Mouse (Mus musculus) heart, postnatal 36 days (tissue): ENCODE measurements at regions not wholly inside any gene's neighbourhood (a gene's known extent, or its start where the extent isn't known, plus 50 kb on each side); places are given as distances from the start of the nearest gene placed in this dataset.

Source experiments
- DNase-seq, 2 experiments: peaks; one replicate each; pipeline ENCODE4 v3.0.0; 2021 to 2022
- intact Hi-C: fragments of 180-260 bp; cut with DNase I; formaldehyde crosslinking; loops from one replicate; pipeline ENCODE4 v1.15.1; 2025

DNA sequence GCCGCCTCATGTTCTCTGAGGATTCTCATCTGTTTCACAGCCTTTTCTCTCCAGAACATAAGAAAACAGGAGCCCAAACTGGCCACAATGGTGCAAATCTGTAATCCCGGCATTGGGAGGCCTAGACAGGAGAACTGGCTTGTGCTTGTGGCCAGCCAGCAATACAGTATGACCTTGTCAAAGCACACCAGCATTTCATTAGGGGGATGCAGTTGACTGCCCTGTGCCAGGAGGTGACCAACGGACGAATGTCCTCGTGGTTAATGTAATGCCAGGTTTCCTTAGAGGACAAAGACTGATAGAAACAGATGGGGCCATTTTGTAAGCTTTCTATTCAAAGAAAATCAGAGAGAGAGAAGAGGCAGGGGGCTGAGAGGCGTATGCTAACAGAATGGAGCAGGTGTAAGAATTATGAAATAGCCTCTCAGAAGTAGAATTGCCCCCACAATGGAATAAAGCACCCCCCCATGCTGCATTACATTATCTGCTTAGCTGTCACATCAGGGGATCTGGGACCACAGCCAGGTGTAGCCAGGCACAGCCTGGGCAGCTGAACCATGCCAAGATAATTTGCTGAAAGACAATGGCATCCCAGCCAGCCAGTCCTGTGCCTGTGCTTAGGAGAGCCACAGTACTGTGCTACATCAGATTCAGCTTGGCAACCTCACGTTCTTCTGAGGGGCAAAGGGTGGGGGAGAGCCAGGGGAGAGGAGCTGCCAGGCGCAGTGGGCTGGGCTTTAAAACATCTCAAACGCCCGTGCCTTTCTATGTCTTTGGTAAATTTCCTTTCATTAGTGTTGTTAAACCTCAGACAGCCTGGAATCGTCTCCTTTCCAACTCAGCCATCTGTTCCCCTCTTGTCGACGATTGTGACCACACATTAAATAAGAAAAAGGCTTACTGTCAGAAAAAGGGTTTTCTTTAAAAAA, 167.9 kb downstream of the Gm19410 start:
- intact Hi-C loops: no loop called here
- no peak for DNase-seq

DNA sequence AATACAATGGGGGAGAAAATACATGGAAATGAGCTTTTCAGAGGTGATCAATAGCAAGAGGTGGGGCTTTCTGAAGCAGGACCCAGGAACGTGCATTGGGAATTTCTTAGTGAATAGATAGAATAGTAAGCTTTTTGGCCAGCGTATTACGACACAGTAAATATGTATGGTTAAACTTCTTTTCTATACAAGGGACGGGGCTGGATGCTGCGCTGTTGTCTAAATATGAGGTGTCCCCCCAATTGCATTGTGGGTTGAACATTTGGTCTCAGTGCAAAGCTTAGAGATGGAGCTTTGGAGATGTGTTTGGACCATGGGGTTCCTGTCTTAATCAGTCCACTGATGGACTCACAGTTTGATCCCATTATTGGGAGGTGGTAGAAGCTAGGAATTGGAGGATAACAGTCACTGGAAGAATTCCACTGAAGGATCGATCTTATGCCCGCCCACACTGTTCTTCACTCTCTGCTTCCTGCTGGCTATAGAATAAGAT, 168.6 kb downstream of the Gm19410 start:
- intact Hi-C loops: no loop called here
- DNase-seq: no peak

DNA sequence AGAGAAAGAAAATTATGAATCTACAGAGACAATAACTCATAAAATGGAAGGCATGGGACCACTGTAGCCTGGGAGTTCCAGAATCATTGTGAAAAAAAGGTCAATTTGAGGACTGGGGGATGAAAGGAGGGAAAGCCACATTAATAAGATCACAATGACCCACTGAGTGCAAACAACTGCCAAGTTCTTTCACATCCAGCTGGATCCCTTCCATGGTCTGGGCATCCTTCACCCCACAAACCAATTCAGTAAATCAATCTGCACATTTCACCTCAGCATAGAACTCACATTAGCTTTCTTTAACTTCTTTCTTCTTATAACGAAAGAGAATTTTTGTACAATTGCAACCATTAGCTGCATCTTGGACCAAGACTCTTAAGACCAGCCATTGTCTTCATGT, 169.4 kb downstream of the Gm19410 start:
- DNase-seq: no peak
- intact Hi-C loops: no loop called here

DNA sequence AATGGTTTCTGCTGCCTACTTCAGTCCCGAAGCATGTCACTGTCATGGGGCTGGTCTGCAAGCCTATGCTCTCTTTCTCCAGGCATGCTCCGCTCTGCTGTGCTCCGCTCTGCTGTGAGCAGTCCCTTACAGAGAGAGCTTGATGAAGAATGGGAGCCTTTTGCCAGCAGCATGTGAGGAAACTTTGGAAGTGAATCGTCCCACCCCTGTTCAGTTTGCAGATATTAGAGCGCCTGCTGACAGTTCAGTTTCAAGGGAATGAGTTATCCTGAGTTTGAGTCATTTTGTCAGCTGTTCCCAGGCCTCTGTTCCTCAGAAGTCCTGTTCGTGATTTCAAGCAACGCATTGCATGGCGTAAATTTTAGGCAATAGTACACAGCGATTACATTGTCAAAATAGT, 173.6 kb downstream of the Gm19410 start:
- DNase-seq: no peak

DNA sequence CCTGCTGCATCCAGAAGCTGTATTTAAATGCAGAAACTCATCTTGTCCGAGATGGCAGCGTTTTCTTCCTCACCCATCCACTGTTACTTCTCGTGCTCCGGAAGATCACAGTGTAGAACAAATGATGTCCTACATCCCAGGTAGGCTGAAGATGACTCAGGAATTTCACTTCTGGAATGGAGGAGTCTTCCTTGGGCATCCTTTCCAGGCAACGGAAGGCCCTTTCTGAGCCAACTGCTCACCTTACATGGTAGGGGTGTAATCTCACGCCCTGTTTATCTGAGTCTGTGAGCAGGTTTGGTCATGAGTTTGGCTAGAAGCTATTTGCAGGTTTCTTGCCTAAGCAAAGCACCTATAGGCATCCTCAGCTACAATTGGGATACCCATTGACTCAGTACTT, 176.9 kb downstream of the Gm19410 start:
- intact Hi-C loops: no loop called here
- no peak for DNase-seq

More for the DNA sequence above, 173.6 kb downstream of the Gm19410 start:
- intact Hi-C loops: no loop called here

DNA sequence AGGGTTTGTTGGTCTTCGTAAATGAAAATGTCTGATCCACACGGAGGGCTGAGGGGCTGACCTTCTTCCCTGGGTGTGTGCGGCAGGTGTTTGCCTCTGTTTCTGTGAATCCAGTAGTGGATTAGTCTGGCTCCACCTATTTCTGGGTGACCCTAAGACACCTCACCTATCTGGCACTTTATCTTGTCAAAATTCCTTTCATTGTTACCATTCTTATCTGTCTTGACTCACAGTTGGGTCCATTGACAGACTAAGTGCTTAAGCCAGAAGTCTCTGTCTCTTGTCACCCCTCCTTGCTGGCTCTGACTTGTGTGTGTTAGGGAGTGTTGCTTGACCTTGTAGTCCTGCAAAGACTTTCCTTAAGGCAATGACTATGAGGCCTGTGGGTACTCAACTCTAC, 178.1 kb downstream of the Gm19410 start:
- DNase-seq: no peak
- intact Hi-C loops: no loop called here

DNA sequence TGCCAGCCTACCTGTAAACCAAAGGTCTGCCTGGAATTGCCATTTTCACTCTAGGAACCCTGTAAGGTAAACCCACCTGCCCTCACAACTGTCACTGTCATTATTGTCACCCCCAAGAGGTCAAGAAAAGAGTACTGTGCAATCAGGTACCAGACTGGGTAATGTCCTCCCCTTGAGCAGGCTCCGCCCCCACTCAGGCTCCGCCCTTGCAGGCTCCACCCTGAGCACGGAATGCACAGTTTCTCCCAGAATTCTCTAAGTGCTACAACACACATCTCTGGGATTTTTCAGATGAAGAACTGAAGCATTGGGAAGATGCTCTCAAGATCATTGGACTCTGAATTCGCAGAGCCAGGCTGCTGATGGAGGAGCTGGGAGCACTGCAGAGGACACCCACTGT, 178.9 kb downstream of the Gm19410 start:
- no peak for DNase-seq
- intact Hi-C loops: no loop called here

DNA sequence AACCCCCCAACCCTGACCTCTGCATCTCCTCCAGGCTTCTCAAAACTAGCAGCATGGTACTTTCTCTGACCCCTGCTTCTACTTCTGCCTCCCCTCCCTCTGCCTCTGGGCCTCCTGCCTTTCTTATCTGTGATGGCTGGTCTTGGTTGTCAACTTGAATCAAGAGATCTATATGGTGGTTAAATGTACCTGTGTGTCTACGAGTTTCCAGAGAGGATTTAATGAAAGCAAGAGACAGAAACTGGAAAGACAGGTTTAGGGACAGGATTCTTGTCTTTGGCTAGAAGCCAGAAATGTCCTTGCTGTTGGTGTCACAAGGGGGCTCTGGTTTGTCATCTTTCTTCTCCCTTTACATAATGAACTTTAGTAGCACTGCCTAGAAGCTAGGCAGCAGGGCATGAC, 180.9 kb downstream of the Gm19410 start:
- intact Hi-C loops: no loop called here
- no peak for DNase-seq

DNA sequence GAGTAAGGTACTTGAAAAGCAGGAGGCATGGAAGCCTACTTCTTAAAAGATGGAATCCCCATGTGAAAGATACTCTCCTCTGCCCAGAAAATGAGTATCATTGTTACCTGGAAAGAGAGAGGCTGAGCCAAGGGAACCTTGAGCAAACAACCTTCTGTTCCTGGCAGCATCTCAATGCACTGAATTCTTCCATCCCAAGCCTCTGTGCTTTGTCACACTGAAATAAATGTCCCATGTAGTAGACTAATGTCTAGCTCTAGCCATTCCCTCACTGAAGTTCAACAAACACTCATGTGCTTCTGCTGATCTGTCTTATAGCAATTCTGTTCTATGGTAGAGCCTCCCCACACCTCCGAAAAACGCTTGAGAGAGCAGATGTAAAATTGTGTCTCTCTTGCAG, 182.6 kb downstream of the Gm19410 start:
- no peak for DNase-seq

DNA sequence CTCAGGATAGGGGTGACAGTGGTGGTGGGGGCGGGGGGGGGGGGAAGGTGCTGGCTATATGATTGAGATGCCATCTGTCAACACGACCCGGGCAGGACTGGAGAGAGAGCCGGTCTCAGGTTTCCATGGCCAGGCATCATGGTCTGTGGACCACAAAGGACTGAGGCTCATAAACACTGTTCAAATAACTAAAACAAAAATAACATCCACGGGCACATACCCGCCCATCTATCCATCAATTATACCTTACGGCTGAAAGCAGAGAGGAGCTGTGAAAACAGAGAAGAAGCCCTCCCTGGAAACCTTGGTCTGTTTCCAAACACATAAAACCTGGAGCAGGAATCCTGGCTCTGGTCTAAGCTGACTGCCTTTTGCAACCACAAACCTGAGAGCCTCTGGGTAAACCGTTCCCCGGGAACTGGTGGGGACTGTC, 183.2 kb downstream of the Gm19410 start:
- intact Hi-C loops: no loop called here
- no peak for DNase-seq

More for the DNA sequence above, 182.6 kb downstream of the Gm19410 start:
- intact Hi-C loops: no loop called here

DNA sequence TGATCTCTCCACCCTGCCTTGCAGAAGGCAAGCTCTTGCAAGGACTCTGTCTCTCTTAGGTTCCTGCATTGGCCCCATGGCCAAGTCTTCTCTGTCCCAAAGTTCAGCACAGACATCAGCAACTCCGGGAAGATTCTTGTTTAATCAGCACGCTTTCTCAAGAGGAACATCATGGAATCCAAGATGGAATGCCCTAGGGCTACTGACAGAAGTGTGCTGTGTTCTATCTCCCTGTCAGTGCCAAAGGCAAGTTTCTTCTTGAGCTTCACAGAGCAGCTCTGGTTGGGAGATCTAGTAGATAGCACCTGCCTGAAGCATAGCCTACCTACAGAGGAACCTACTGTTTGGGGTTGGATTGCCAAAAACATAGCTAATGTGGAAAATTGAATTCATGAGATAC, 189.9 kb downstream of the Gm19410 start:
- no peak for DNase-seq
- intact Hi-C loops: no loop called here

DNA sequence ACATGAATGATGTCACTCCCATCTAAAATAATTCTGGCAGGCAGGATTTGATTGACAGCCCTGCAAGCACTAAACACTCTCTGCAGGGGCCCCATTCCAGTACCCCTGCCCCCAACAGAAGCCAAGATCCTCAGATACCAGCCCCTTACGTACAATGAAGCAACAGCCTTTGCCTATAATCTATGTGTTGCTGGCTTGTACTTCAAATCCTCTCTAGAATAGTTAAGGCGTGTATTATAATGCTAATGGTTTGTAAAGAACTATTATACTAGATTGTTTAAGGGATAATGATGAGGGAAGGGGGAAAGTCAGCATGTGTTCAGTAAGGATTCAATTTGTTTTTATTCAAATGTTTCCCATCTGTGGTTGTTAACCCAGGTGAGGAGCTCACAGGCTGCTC, 190.7 kb downstream of the Gm19410 start:
- no peak for DNase-seq
- intact Hi-C loops: no loop called here

DNA sequence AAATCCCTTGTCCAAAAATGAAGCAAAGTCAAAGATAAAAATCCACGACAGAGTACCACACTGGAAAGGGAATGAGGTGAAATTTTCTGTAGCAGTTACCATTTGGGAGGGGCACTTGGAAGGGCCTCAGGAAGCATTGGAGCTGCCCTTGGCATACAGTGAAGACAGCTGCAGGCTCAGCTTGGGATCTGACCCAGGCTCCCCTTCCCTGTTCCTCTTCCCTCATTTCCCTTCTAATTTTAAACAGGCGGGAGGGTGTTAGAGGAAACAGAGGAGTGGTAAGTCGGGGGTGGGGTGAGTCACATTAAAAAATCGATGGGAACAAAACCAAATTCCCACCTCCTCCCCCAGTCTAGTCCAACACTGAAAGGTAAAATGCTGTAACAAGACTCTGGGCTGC, 193.6 kb downstream of the Gm19410 start:
- DNase-seq: no peak
- intact Hi-C loops: no loop called here

DNA sequence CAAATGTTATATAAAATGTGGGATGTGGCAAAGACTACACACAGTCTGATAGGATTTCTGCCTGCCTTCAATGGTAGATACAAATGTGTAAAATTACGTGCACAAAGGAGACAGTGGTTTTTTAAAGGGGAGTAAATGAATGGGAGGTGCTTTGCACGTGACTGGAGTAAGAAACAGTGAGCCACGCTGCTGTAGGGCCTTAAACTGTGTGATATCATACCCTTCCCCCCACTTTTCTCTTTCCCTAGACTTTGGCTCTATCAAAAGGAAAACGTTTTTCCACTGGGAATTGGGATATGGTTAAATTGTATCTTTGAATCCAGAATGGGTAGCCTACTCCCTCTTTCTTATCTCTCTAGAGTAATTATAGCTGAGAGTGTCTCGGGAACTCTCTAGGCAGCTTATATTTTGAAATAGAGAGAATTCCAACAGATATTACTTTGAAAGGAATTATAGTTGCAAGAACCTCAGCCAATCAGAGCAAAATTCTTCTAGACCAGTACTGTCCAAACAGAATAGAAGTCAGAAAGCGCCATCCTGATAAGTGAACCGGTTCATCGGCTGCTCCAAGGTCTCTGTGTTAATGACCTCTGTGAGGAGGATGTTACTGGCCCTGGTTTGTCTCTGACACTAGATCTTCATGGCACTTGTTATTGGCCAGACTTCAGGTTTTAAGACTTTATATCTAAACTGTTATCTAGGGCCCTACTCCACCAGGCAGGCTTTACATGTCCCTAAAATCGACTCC, 195.5 kb downstream of the Gm19410 start:
- DNase-seq: no peak
- intact Hi-C loops: no loop called here

DNA sequence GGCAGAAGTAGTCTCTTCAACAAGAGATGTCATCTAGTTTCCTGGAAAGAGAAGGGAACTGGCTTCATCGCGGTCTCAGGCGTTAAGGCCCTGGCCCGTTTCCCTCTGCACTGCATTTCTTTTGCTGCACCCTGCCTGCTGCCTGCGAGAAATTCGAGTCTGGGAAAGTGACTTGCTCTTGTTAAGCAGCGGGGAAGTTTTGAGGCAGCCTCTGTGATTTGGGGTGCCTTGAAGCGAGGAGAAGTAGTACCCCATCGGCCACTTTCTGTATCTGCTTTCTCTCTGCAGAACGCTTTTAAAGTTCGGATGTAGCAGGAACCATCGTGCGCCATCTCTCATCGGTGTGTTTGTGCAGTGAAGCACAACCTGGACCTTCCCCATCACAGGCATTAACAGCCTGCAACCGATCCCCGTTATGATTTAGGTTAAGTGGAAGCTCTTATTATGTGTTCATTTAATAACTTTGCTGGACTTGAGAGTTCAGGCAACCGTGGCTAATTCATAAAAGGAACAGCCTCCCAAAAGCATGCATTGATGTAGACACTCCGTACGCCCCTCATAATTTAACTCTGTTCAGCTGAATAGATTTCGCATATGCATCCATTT, 196.1 kb downstream of the Gm19410 start:
- intact Hi-C loops: no loop called here

DNA sequence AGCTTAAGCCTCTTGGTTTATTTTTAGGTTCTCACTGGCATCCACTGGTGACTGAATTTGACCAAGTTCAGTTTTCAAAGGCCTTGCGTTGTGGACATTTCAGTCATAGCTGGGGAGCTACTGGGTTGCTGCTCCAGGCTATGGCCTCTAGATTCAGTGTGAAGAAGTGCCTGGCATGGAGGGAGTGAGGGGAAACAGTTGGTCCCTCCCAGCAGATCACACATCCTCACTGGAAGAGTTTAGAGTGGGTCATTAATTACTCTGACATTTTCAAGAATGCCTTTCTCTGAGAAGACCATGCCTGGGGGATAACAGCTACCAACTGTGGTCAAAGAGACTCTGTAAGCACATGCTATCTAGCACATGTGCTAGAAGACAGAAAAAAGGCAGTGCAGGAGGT, 199.3 kb downstream of the Gm19410 start:
- intact Hi-C loops: no loop called here
- no peak for DNase-seq

More for the DNA sequence above, 196.1 kb downstream of the Gm19410 start:
- DNase-seq: no peak

DNA sequence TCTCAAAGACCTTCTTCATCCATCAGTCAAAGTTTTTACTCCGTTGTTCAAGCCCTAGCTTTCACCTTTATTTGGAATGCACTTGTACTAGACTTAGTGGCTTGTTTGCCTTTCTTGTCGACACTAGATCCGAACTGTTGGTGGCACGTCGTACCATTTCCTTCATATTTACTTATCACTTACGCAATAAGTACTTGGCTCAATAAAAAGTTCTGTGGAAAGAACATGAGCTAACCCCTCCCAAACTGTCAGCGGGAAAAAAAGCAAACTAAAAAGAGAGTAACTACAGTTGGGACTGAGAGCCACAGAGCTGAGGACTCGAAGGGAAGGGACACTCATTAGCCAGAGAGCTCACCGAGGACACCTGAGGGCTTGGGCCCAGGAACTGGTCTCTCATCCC, 202.8 kb downstream of the Gm19410 start:
- no peak for DNase-seq
- intact Hi-C loops: no loop called here

DNA sequence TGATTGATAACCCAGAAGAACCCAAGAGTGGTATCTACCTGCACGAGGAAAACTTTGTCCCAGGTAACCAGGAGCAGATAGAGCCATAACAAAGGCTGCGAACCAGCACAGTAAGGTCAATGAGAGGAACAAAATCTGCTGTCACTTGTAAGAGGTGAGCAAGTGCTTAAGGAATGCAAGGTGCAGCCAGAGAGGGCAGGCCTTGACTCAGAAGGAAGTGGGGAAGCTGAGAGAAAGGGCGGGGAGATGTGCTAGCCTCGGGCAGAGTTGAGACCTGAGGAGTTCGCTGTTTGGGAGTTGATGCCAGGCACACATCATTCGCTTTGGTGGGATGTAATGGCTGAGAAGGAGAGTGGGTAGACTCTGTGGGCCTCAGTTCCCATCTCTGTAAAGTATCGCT, 205.5 kb downstream of the Gm19410 start:
- intact Hi-C loops: no loop called here
- DNase-seq: no peak

DNA sequence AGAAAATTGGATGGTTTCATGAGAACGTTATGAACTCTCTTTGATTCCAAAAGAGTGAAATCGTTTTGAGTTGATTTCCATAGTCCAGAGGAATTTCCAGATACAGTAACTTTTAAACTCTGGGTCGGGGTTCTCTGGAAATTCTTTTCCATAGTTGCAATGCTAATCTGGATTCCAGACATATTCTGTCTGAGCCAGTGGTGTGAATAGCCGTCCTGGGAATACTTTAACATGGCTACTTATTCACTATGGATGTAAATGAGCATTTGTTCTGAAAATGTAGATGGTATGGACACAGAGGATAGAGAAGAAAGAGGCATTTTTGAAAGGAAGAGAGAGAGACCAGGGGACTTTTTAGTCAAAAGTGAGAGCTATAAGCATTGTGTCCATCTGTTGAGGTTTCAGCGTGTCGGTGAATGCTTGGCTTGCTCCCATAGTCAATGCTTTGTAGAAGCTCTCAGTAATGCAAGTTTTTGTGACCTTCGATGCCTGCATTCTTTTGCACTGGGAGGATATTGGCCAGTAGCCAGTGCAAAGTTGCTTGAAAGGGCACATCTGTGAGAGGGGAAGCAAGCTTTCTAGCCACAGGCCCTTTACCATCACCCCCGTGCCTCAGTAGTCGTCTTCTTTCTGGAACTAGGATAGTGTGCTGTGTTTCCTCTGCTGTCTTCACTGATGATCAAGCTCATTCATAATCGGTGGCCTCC, 208.9 kb downstream of the Gm19410 start:
- no peak for DNase-seq
- intact Hi-C loops: no loop called here

DNA sequence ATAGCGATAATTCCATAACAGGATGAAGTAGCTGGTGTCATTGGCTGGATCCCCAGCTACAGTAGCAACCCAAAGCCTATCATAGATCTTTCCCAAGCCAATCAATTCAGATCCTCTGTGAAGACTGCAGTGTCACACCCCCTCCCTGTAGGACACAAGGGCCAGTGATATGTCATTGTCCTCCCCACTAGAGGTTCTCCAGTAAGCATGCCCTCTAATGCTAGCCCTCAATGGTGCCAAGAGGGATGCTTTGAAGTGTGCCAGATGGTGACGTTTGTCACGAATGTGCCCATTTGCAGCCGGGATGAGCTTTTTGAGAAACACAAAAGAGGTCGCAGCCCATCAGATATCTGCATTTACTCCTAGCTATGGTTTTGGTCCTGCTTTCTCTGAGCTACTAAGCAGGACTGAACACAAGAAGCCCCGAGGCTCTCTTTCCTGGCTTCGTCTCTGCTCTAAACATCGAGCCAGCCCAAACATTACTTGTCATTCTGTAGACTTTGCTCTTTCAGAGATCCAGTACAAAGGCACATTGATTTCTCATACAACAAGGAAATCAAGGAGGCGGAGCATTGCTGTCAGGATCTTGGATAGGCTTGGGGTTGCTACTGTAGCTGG, 214.2 kb downstream of the Gm19410 start:
- DNase-seq: no peak
- intact Hi-C loops: no loop called here
